Comparison of ENCODE assay signal across 19 mouse cellular contexts in the genomic region with DNA sequence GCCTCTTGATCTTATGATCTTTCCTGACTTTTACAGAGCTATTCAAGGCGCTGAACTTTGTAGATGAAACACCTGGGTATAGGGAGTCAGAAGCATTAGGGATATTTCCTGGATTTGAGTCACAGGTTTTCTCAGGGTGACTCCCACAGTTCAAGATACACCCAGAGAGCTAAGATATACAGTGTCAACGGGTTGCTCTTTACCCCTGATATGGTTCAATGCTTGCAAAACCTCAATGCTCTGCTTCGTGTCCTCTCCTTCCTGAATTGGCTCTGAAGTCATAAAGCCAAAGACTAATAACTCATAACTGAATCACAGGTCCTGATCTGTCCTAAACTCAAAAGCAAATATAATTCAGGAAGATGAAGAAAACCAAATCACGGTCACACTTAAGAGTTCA.
"Had no signal": no experiment of that assay in that cellular context is flagged by ENCODE, and none has a peak within 500 bp of the region (broad histone marks: within the 10 kb centered on the region; RNA-seq: fewer than 3 reads in every experiment).

No protein-coding gene starts in this region.

- H3K4me1 ChIP-seq: lung, embryonic 15.5 days; megakaryocyte, embryonic 14.5 days; midbrain, embryonic 13.5 days; midbrain, embryonic 15.5 days; neural tube, embryonic 12.5 days had no signal

- H3K27ac ChIP-seq: lung, embryonic 15.5 days; macrophage; midbrain, embryonic 13.5 days; midbrain, embryonic 15.5 days; neural tube, embryonic 12.5 days; stomach, embryonic 15.5 days had no signal

- ATAC-seq: liver, postnatal 0 days; lung, postnatal 0 days; midbrain, embryonic 13.5 days; midbrain, embryonic 15.5 days had no signal

- H3K9me3 ChIP-seq: lung, embryonic 15.5 days; midbrain, embryonic 13.5 days; neural tube, embryonic 12.5 days; stomach, embryonic 15.5 days had no signal

- H3K4me2 ChIP-seq: lung, embryonic 15.5 days; midbrain, embryonic 11.5 days; midbrain, embryonic 13.5 days; midbrain, embryonic 15.5 days; neural tube, embryonic 12.5 days; stomach, embryonic 15.5 days had no signal

- H3K9ac ChIP-seq: liver, postnatal 0 days; lung, embryonic 15.5 days; midbrain, embryonic 13.5 days; midbrain, embryonic 15.5 days; neural tube, embryonic 12.5 days; stomach, embryonic 15.5 days had no signal

- DNase-seq: liver, postnatal 0 days; lung, adult 2 months; lung, postnatal 14 days; lung, postnatal 36 days; right cerebral cortex, postnatal 14 days; right cerebral cortex, postnatal 4 days; spleen, adult 18-20 months; thymus, adult 18-20 months; thymus, postnatal 14 days; thymus, postnatal 36 days had no signal

- H3K4me3 ChIP-seq: lung, embryonic 15.5 days; megakaryocyte, embryonic 14.5 days; midbrain, embryonic 13.5 days; midbrain, embryonic 15.5 days; neural tube, embryonic 12.5 days; stomach, embryonic 15.5 days had no signal

- H3K36me3 ChIP-seq: lung, embryonic 15.5 days; midbrain, embryonic 13.5 days; midbrain, embryonic 15.5 days; neural tube, embryonic 12.5 days; stomach, embryonic 15.5 days had no signal

- H3K27me3 ChIP-seq: lung, embryonic 15.5 days; megakaryocyte, embryonic 14.5 days; neural tube, embryonic 12.5 days; stomach, embryonic 15.5 days had no signal
